Mouse (Mus musculus): ENCODE measurements around the gene Zfp839.
"Not testable (repeated sequence)": the region's sequence is repeated elsewhere in the genome, so short reads cannot be mapped to it uniquely, and the experiment has no call there.

Zfp839 gene

GRCm38 (mm10) chr12:110840348-110841198 is 9.5 kb upstream of the Zfp839 start, which contains the start of gene Mok:
TSS of gene Mok (minus strand) at chr12:110840939.
- in situ Hi-C loops (cut with MboI, MseI) = loop anchor here (5.0 kb wide), 1 partner anchor 238 kb away; the partner anchor contains the start of gene Dync1h1

GRCm38 (mm10) chr12:110841731-110842493 is 8.1 kb upstream of the Zfp839 start:
- in situ Hi-C loops (cut with MboI, MseI) = loop anchor here (5.0 kb wide), 1 partner anchor 240 kb away; the partner anchor contains the start of gene Dync1h1

- in situ Hi-C loops (cut with MboI, MseI) = loop anchor here (5.0 kb wide), 1 partner anchor 241 kb away; the partner anchor contains the start of gene Dync1h1
Measured at GRCm38 (mm10) chr12:110843194-110844048, 6.6 kb upstream of the Zfp839 start.

- in situ Hi-C loops (cut with MboI, MseI) = loop anchor here (5.0 kb wide), 1 partner anchor 242 kb away; the partner anchor contains the start of gene Dync1h1
Measured at GRCm38 (mm10) chr12:110844227-110845130, 5.6 kb upstream of the Zfp839 start.

GRCm38 (mm10) chr12:110845131-110845880 is 4.7 kb upstream of the Zfp839 start:
- in situ Hi-C loops (cut with MboI, MseI) = no loop called here

- in situ Hi-C loops (cut with MboI, MseI) = no loop called here
Measured at GRCm38 (mm10) chr12:110846191-110846765, 3.8 kb upstream of the Zfp839 start.

- in situ Hi-C loops (cut with MboI, MseI) = no loop called here
Measured at GRCm38 (mm10) chr12:110850929-110851256, 840 bp downstream of the Zfp839 start.

- in situ Hi-C loops (cut with MboI, MseI) = no loop called here
Measured at GRCm38 (mm10) chr12:110851414-110851813, 1.4 kb downstream of the Zfp839 start.

- in situ Hi-C loops (cut with MboI, MseI) = no loop called here
Measured at GRCm38 (mm10) chr12:110851923-110852322, 1.9 kb downstream of the Zfp839 start.

GRCm38 (mm10) chr12:110854786-110855737 is 5.0 kb downstream of the Zfp839 start:
- in situ Hi-C loops (cut with MboI, MseI) = no loop called here

- in situ Hi-C loops (cut with MboI, MseI) = no loop called here
Measured at GRCm38 (mm10) chr12:110857196-110857595, 7.1 kb downstream of the Zfp839 start.

- in situ Hi-C loops (cut with MboI, MseI) = not testable (repeated sequence)
Measured at GRCm38 (mm10) chr12:110858681-110859080, 8.6 kb downstream of the Zfp839 start.

GRCm38 (mm10) chr12:110860293-110860692 is 10.2 kb downstream of the Zfp839 start:
- in situ Hi-C loops (cut with MboI, MseI) = no loop called here

- in situ Hi-C loops (cut with MboI, MseI) = no loop called here
Measured at GRCm38 (mm10) chr12:110861256-110861655, 11.2 kb downstream of the Zfp839 start.

GRCm38 (mm10) chr12:110864008-110864407 is 14.0 kb downstream of the Zfp839 start:
- in situ Hi-C loops (cut with MboI, MseI) = no loop called here

- in situ Hi-C loops (cut with MboI, MseI) = no loop called here
Measured at GRCm38 (mm10) chr12:110865571-110865970, 15.5 kb downstream of the Zfp839 start.

GRCm38 (mm10) chr12:110865989-110866388 is 15.9 kb downstream of the Zfp839 start:
- in situ Hi-C loops (cut with MboI, MseI) = no loop called here

GRCm38 (mm10) chr12:110870107-110870506 is 20.1 kb downstream of the Zfp839 start:
- in situ Hi-C loops (cut with MboI, MseI) = no loop called here

Data from T-helper 2 cell (primary cell).